Comparison of ENCODE assay signal across 11 mouse cellular contexts in the genomic region with DNA sequence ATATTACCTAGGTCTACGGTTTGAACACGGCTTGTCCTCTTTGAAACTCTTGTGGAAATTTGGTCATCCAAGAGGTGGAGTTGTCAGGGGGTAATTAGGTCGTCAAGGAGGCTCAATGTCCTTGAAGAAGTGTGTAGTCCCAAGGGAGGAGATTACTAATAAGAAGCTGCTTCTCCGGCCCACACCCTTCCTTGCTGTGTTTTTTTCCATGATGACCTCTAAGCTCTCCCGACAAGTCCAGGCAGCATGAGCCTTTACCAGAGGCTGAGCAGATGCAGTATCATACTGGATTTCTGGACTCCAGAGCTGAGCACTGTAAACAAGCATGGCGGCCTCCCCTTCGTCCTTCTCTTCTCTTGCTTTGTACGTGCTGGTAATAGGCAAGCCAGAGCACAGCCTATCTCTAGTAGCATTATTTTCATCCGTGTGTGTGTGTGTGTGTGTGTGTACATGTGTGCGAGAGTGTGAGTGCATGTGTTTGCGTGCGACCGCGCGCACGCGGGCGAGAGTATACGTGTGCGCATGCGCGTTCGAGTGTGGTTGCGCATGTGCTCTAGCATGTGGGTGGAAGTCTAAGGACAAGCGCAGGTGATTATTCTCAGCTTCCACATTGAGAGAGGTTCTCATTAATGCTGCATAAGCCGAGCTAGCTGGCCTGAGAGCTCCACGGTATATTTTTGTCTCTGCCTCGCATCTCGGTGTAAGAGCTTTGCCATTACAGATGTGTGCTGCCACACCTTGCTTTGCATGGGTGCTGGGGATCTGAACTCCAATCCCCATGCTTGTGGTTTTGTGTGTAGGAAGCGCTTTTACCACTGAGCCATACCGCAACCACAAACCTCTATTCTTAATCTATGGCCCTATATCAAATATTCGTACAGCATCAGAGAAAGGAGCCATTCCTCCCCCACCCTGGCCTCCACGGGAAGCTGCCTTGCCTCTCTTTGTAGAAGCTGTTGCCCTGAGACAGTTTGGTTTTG. TPM values are rescaled to one million over a fixed set of nuclear protein-coding genes. Genes with fewer than 3 reads are reported as not detected.
DNase-seq lines count a peak whose midpoint lies in the region; ATAC-seq and TF ChIP-seq lines count a peak whose summit lies in the region.
"Had no signal": no experiment of that assay in that cellular context is flagged by ENCODE, and none has a peak within 500 bp of the region (broad histone marks: within the 10 kb centered on the region; RNA-seq: fewer than 3 reads in every experiment).

No protein-coding gene starts in this region.

- peaks cover 15% of the 10 kb centered on the region for H3K4me1 ChIP-seq in lung, embryonic 14.5 days (ENCODE audit: insufficient read depth)
- H3K4me1 ChIP-seq in MEL (ENCODE audit: control insufficient read depth in 1 of 2, insufficient read depth in 2 of 2, low read length in 2 of 2), result peaks cover 2 to 14% of the 10 kb centered on the region in 2 experiments; a peak in 3 of 4 replicates
- peaks cover 24% of the 10 kb centered on the region for H3K4me1 ChIP-seq in heart, postnatal 0 days (ENCODE audit: control insufficient read depth, insufficient read depth)
- H3K4me1 ChIP-seq in forebrain, embryonic 14.5 days (ENCODE audit: control insufficient read depth, insufficient read depth, low read length), result peaks cover 10% of the 10 kb centered on the region

- H3K27me3 ChIP-seq in lung, embryonic 14.5 days (ENCODE audit: insufficient read depth, low read length), result no peaks in the 10 kb centered on the region
- no peaks in the 10 kb centered on the region for H3K27me3 ChIP-seq in MEL (ENCODE audit: control insufficient read depth in 1 of 2, insufficient read depth in 2 of 2, low read length in 2 of 2)
- no peaks in the 10 kb centered on the region for H3K27me3 ChIP-seq in heart, postnatal 0 days (ENCODE audit: control insufficient read depth, insufficient read depth, low read length)
- H3K27me3 ChIP-seq in forebrain, embryonic 14.5 days (replicated peaks; ENCODE audit: control insufficient read depth, insufficient read depth, low read length), result no peaks in the 10 kb centered on the region
- H3K27me3 ChIP-seq: forebrain, embryonic 12.5 days had no signal

- no peak for TF ChIP-seq RAD21 in MEL (IDR thresholded peaks at IDR 0.05; ENCODE audit: low read depth, low read length)

- H3K36me3 ChIP-seq in lung, embryonic 14.5 days (ENCODE audit: insufficient read depth), result no peaks in the 10 kb centered on the region
- peaks cover 0 to 7% of the 10 kb centered on the region in 2 experiments; a peak in 2 of 4 replicates for H3K36me3 ChIP-seq in MEL (ENCODE audit: control insufficient read depth in 1 of 2, insufficient read depth in 2 of 2, low read length in 2 of 2)
- no peaks in the 10 kb centered on the region for H3K36me3 ChIP-seq in heart, postnatal 0 days (replicated peaks; ENCODE audit: control insufficient read depth, insufficient read depth, low read length)
- H3K36me3 ChIP-seq in forebrain, embryonic 14.5 days (ENCODE audit: control insufficient read depth, insufficient read depth, low read length), result no peaks in the 10 kb centered on the region
- H3K36me3 ChIP-seq: forebrain, embryonic 12.5 days had no signal

- H3K27ac ChIP-seq in lung, embryonic 14.5 days (ENCODE audit: low read depth), result peak overlapping the region; percentile 77; the same call in 1 of the 2 replicates
- peak overlapping the region; percentile 66 for H3K27ac ChIP-seq in MEL (ENCODE audit: control insufficient read depth, low read depth, low read length)
- peak overlapping the region; percentile 30; the same call in 1 of the 2 replicates for H3K27ac ChIP-seq in heart, postnatal 0 days (ENCODE audit: low read depth)
- no peak overlapping the region for H3K27ac ChIP-seq in forebrain, embryonic 14.5 days (ENCODE audit: low read depth, low read length)
- H3K27ac ChIP-seq: forebrain, embryonic 12.5 days; macrophage had no signal

- DNase-seq in lung, embryonic 14.5 days, result no peak
- no peak for DNase-seq in lung, postnatal 36 days
- peak; percentile 87 for DNase-seq in MEL (ENCODE audit: low read depth, low spot score)
- peak; percentile 30 for DNase-seq in heart, postnatal 0 days (ENCODE audit: low spot score)
- peak; percentile 51 for DNase-seq in thymus, postnatal 0 days (ENCODE audit: low spot score)
- no peak for DNase-seq in kidney, adult 11 months
- no peak for DNase-seq in forebrain, embryonic 14.5 days (ENCODE audit: low spot score)
- DNase-seq: cerebellum, adult 18-20 months had no signal

- H3K4me2 ChIP-seq in lung, embryonic 14.5 days, result peak overlapping the region; percentile 33; the same call in 1 of the 2 replicates
- no peak overlapping the region; the same call in 1 of the 2 replicates for H3K4me2 ChIP-seq in heart, postnatal 0 days (ENCODE audit: low read depth, low read length)
- H3K4me2 ChIP-seq in forebrain, embryonic 14.5 days (ENCODE audit: low read length), result no peak overlapping the region
- H3K4me2 ChIP-seq: forebrain, embryonic 12.5 days had no signal

- ATAC-seq in lung, embryonic 14.5 days (ENCODE audit: insufficient read depth), result no peak
- no peak for ATAC-seq in heart, postnatal 0 days (ENCODE audit: insufficient read depth, low read depth)
- ATAC-seq in granulocyte monocyte progenitor cell, adult 5-6 weeks (replicated peaks; ENCODE audit: poor library complexity, severe bottlenecking), result no peak
- ATAC-seq in forebrain, embryonic 14.5 days, result no peak

- no peaks in the 10 kb centered on the region for H3K9me3 ChIP-seq in lung, embryonic 14.5 days (ENCODE audit: low read depth, low read length)
- no peaks in the 10 kb centered on the region for H3K9me3 ChIP-seq in MEL (replicated peaks; ENCODE audit: insufficient read depth, low read length)
- no peaks in the 10 kb centered on the region for H3K9me3 ChIP-seq in heart, postnatal 0 days (replicated peaks; ENCODE audit: control insufficient read depth, low read length)
- H3K9me3 ChIP-seq in forebrain, embryonic 14.5 days (replicated peaks; ENCODE audit: control insufficient read depth, low read length), result no peaks in the 10 kb centered on the region
- H3K9me3 ChIP-seq: forebrain, embryonic 12.5 days had no signal

- H3K79me2 ChIP-seq in MEL (ENCODE audit: control insufficient read depth, insufficient read depth, low read length, poor library complexity), result no peaks in the 10 kb centered on the region

- peak; percentile 54 to 63; a peak in 3 of 4 replicates for TF ChIP-seq EP300 in MEL (IDR thresholded peaks at IDR 0.05; ENCODE audit: low read depth in 1 of 2, low read length in 2 of 2)
- TF ChIP-seq EP300 in heart, postnatal 0 days (IDR thresholded peaks at IDR 0.05; ENCODE audit: low read depth), result no peak

- no peak for TF ChIP-seq CTCF in lung, embryonic 14.5 days (IDR thresholded peaks at IDR 0.05; ENCODE audit: low read depth)
- no peak for TF ChIP-seq CTCF in MEL (IDR thresholded peaks at IDR 0.05 in 2 of 3, conservative IDR thresholded peaks at IDR 0.05 in 1 of 3; ENCODE audit: control insufficient read depth in 1 of 3, insufficient read depth in 1 of 3, low read depth in 2 of 3, low read length in 3 of 3, poor library complexity in 1 of 3, severe bottlenecking in 1 of 3)
- TF ChIP-seq CTCF in heart, postnatal 0 days (IDR thresholded peaks at IDR 0.05; ENCODE audit: low read depth), result no peak

- H3K9ac ChIP-seq in lung, embryonic 14.5 days, result no peak overlapping the region
- peak overlapping the region; percentile 65 for H3K9ac ChIP-seq in MEL (ENCODE audit: control insufficient read depth, low read depth, low read length, poor library complexity, severe bottlenecking)
- H3K9ac ChIP-seq in heart, postnatal 0 days (replicated peaks; ENCODE audit: low read depth, low read length), result no peak overlapping the region
- no peak overlapping the region for H3K9ac ChIP-seq in forebrain, embryonic 14.5 days (ENCODE audit: low read length)
- H3K9ac ChIP-seq: forebrain, embryonic 12.5 days had no signal

- WGBS in lung, embryonic 14.5 days, result 80% methylated on average over 33 of the region's 33 CpGs
- 81% methylated on average over 33 of the region's 33 CpGs for WGBS in heart, postnatal 0 days
- WGBS in forebrain, embryonic 14.5 days, result 87% methylated on average over 33 of the region's 33 CpGs

- TF ChIP-seq POLR2A in MEL (IDR thresholded peaks at IDR 0.05; ENCODE audit: control insufficient read depth in 1 of 2, insufficient read depth in 1 of 2, low read depth in 1 of 2, low read length in 2 of 2, poor library complexity in 1 of 2), result peak in 1 of 2 experiments; percentile 67; a peak in 2 of 4 replicates

- no peak overlapping the region for H3K4me3 ChIP-seq in lung, embryonic 14.5 days (ENCODE audit: low read depth, low read length)
- H3K4me3 ChIP-seq in MEL (ENCODE audit: control insufficient read depth in 1 of 2, insufficient read depth in 1 of 2, low read depth in 2 of 2, low read length in 2 of 2), result peak overlapping the region; percentile 39 to 50
- H3K4me3 ChIP-seq in heart, postnatal 0 days (ENCODE audit: low read depth, low read length), result no peak overlapping the region
- no peak overlapping the region for H3K4me3 ChIP-seq in forebrain, embryonic 14.5 days (ENCODE audit: low read depth, low read length)
- H3K4me3 ChIP-seq: forebrain, embryonic 12.5 days had no signal

RNA-seq across cellular contexts. Expression of gene Rere, which starts 12.5 kb away (rescaled TPM):
- 41.1 and 41.5 TPM in 2 replicates for polyA plus RNA-seq in lung, embryonic 14.5 days (2014; fragmentation: Nextera tagmentation; extraction: Ambion mirVana)
- 4.1 and 5.8 TPM in 2 replicates for total RNA-seq in MEL (2012; rRNA removed)
- 10 to 100 TPM in 1 of 2 experiments, not detected in 1; 31.8 TPM for polyA plus RNA-seq in MEL (2012; ENCODE audit: insufficient read depth in 1 of 2, insufficient read length in 2 of 2, low read depth in 1 of 2, low replicate concordance in 2 of 2, missing spikeins in 1 of 2)
- 13.9 and 17.9 TPM in 2 replicates for total RNA-seq in heart, postnatal 0 days (2014; rRNA removed; ENCODE audit: low replicate concordance)
- polyA plus RNA-seq in heart, postnatal 0 days (2015; fragmentation: Nextera tagmentation; extraction: Ambion mirVana), result 11.9 and 14.6 TPM in 2 replicates
- polyA plus RNA-seq in thymus, postnatal 0 days (2015; fragmentation: Nextera tagmentation; extraction: Ambion mirVana), result 9.8 and 13.6 TPM in 2 replicates
- total RNA-seq in granulocyte monocyte progenitor cell, adult 5-6 weeks (2014; fragmentation: Nextera tagmentation), result 78.8 and 90.6 TPM in 2 replicates
- 11.8 and 22.7 TPM in 2 replicates for total RNA-seq in granulocyte monocyte progenitor cell, adult 5-6 weeks (2017)
- 21.2 and 25.1 TPM in 2 replicates for polyA plus RNA-seq in forebrain, embryonic 14.5 days (2014; fragmentation: Nextera tagmentation; extraction: Ambion mirVana)

RNA-seq across cellular contexts. Expression of gene Eno1, which starts 32.4 kb away (rescaled TPM):
- polyA plus RNA-seq in lung, embryonic 14.5 days (2014; fragmentation: Nextera tagmentation; extraction: Ambion mirVana), result 1,829 and 1,952 TPM in 2 replicates
- 254 and 516 TPM in 2 replicates for total RNA-seq in MEL (2012; rRNA removed)
- 1,000 to 10,000 TPM in 1 of 2 experiments, 100 to 1,000 TPM in 1; 737 to 5,492 TPM for polyA plus RNA-seq in MEL (2012; ENCODE audit: insufficient read depth in 1 of 2, insufficient read length in 2 of 2, low read depth in 1 of 2, low replicate concordance in 2 of 2, missing spikeins in 1 of 2)
- total RNA-seq in heart, postnatal 0 days (2014; rRNA removed; ENCODE audit: low replicate concordance), result 525 and 625 TPM in 2 replicates
- polyA plus RNA-seq in heart, postnatal 0 days (2015; fragmentation: Nextera tagmentation; extraction: Ambion mirVana), result 999 and 1,074 TPM in 2 replicates
- 700 and 780 TPM in 2 replicates for polyA plus RNA-seq in thymus, postnatal 0 days (2015; fragmentation: Nextera tagmentation; extraction: Ambion mirVana)
- 409 and 424 TPM in 2 replicates for total RNA-seq in granulocyte monocyte progenitor cell, adult 5-6 weeks (2014; fragmentation: Nextera tagmentation)
- total RNA-seq in granulocyte monocyte progenitor cell, adult 5-6 weeks (2017), result 380 and 423 TPM in 2 replicates
- polyA plus RNA-seq in forebrain, embryonic 14.5 days (2014; fragmentation: Nextera tagmentation; extraction: Ambion mirVana), result 958 and 988 TPM in 2 replicates

Comparison
In these comparisons a context has a peak if more than half of its experiments do, and no peak if none do; other contexts are left out.
1. DNase-seq: peak in MEL (single experiment), heart, postnatal 0 days (single experiment) and thymus, postnatal 0 days (single experiment); none in lung, embryonic 14.5 days (single experiment), lung, postnatal 36 days (single experiment), kidney, adult 11 months (single experiment) and forebrain, embryonic 14.5 days (single experiment).
2. H3K4me3 ChIP-seq: peak in MEL (2 of 2); none in lung, embryonic 14.5 days (single experiment), heart, postnatal 0 days (single experiment) and forebrain, embryonic 14.5 days (single experiment).